Comparison of ENCODE assay signal across 9 mouse cellular contexts in the genomic region with DNA sequence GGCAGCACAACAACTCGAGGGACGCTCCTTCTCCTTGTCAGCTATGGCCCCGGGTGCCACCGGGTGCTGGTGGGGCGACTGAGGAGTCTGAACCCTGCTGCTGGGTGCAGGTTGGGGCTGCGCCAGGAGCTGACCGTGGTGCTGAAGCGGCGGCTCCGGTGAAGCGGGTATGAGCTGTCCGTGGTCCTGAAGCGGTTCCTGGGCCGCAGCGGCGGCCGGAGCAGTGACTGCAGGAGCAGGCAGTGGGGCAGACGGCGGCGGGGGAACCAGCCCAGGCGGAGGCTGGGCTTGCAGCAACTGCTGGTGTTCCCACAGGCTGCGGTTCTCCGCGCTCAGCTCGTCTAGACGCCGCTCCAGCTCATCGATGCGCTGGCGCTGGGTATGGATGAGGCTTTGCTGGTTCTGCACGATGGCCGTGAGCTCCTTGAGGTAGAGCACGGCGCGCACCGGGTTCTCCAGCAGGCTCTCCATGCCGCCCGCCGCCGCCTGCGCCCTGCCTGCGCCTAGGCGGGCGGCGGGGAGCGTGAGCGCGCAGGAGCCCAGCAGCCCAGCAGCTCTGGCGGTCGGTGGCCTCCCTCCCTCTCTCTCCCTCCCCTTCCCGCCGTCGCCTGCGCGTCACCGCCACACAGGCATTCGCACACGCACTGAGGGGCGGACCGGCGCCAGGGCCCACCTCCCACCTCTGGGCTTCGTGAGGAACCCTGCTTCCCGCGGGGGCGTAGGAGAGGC. TPM values are rescaled to one million over a fixed set of nuclear protein-coding genes. Genes with fewer than 3 reads are reported as not detected.
DNase-seq lines count a peak whose midpoint lies in the region; ATAC-seq and TF ChIP-seq lines count a peak whose summit lies in the region.
"Had no signal": no experiment of that assay in that cellular context is flagged by ENCODE, and none has a peak within 500 bp of the region (broad histone marks: within the 10 kb centered on the region; RNA-seq: fewer than 3 reads in every experiment).

Gene Iqsec3 (minus strand): TSS at position 586 of the 729 bp plus-strand sequence.

- under 1% methylated on average over 46 of the region's 65 CpGs for WGBS in hindbrain, embryonic 16.5 days

- no peak for TF ChIP-seq CTCF in gastrocnemius, adult 2 months (IDR thresholded peaks at IDR 0.05)
- no peak for TF ChIP-seq CTCF in left cerebral cortex, adult 2 months (IDR thresholded peaks at IDR 0.05)

- H3K27ac ChIP-seq in gastrocnemius, adult 2 months, result no peak within 1 kb of the TSS
- H3K27ac ChIP-seq in hindbrain, embryonic 16.5 days (ENCODE audit: low read depth, low read length), result peak within 1 kb of the TSS; percentile 89
- H3K27ac ChIP-seq in left cerebral cortex, adult 2 months, result peak within 1 kb of the TSS; percentile 97
- H3K27ac ChIP-seq: macrophage had no signal

- peaks cover 21% of the 10 kb centered on the region for H3K4me1 ChIP-seq in hindbrain, embryonic 16.5 days (ENCODE audit: control insufficient read depth, insufficient read depth, low read depth, low read length)

- H3K4me3 ChIP-seq in gastrocnemius, adult 2 months, result no peak within 1 kb of the TSS
- H3K4me3 ChIP-seq in hindbrain, embryonic 16.5 days (ENCODE audit: low read length), result peak within 1 kb of the TSS; percentile 75
- peak within 1 kb of the TSS; percentile 62 for H3K4me3 ChIP-seq in left cerebral cortex, adult 2 months

- intact Hi-C loops in gastrocnemius, adult 2 months (cut with DNase I), result no loop called here
- intact Hi-C loops in left cerebral cortex, adult 2 months (cut with DNase I), result no loop called here

- no peaks in the 10 kb centered on the region for H3K27me3 ChIP-seq in hindbrain, embryonic 16.5 days (replicated peaks; ENCODE audit: control insufficient read depth, insufficient read depth, low read length)

- peak; percentile 64 for DNase-seq in NIH3T3 (ENCODE audit: low read depth)
- DNase-seq in cerebellum, postnatal 14 days, result peak; percentile 75 to 77
- DNase-seq in gastrocnemius, adult 2 months, result peak; percentile 93
- peak; percentile 83 to 84 for DNase-seq in left cerebral cortex, adult 2 months (ENCODE audit: extremely low spot score in 1 of 2, low spot score in 2 of 2)
- peak; percentile 90 to 94 for DNase-seq in lung, postnatal 4 days
- DNase-seq in right cerebral cortex, adult 2 months (ENCODE audit: low spot score in 2 of 2), result peak; percentile 84
- DNase-seq in urinary bladder, postnatal 14 days (ENCODE audit: low spot score), result peak; percentile 93

- peak within 1 kb of the TSS; percentile 66 for H3K4me2 ChIP-seq in hindbrain, embryonic 16.5 days (ENCODE audit: low read length)

- H3K9ac ChIP-seq in hindbrain, embryonic 16.5 days (ENCODE audit: low read depth, low read length), result peak within 1 kb of the TSS; percentile 85

- ATAC-seq in hindbrain, embryonic 16.5 days, result peak; percentile 96

- no peaks in the 10 kb centered on the region for H3K36me3 ChIP-seq in hindbrain, embryonic 16.5 days (ENCODE audit: control insufficient read depth, insufficient read depth, low read length)

- no peaks in the 10 kb centered on the region for H3K9me3 ChIP-seq in hindbrain, embryonic 16.5 days (ENCODE audit: control insufficient read depth, low read length)

RNA-seq across cellular contexts. Expression of gene Iqsec3, which starts in this region (rescaled TPM):
- under 1 TPM; 0.41 to 0.70 TPM for total RNA-seq in gastrocnemius, adult 2 months (2021)
- 12.7 and 13.0 TPM in 2 replicates for polyA plus RNA-seq in hindbrain, embryonic 16.5 days (2015; fragmentation: Nextera tagmentation; extraction: Ambion mirVana)
- 100 to 1,000 TPM; 116 to 121 TPM for total RNA-seq in left cerebral cortex, adult 2 months (2021)
- polyA plus RNA-seq: macrophage had no signal

Comparison
In these comparisons a context has a peak if more than half of its experiments do, and no peak if none do; other contexts are left out.
1. RNA of gene Iqsec3 (total RNA-seq): 116 to 121 TPM in left cerebral cortex, adult 2 months; 0.41 to 0.70 TPM in gastrocnemius, adult 2 months; every median in the first group is over 10 times any median in the second.
2. Peak in DNase-seq in gastrocnemius, adult 2 months; RNA of the gene not detected or under 1 TPM.
3. Peak in every context shown above with its lines, with median percentiles within 50 percentile points of each other: DNase-seq.